Mouse (Mus musculus) liver, embryonic 11.5 days (tissue): ENCODE results near the gene Tufm. TPM values are rescaled to one million over a fixed set of nuclear protein-coding genes. Genes with fewer than 3 reads are reported as not detected.

Source experiments
- ATAC-seq: fragments of 200-750 bp; cut with Nextera tagmentation; replicated peaks from 2 replicates; pipeline ENCODE4 v1.8.0; 2017; ENCODE audit warnings: moderate number of reproducible peaks, mild to moderate bottlenecking, moderate TSS enrichment, moderate library complexity; ENCODE audit not compliant: low FRiP score
- DNase-seq: peaks from one replicate; pipeline ENCODE4 v3.0.0-alpha.2; 2017; ENCODE audit warnings: low spot score
- H3K27ac ChIP-seq: fragments of 300-500 bp; sonication (generic); 2 replicates; pipeline ENCODE4 v1.5.1; 2014; ENCODE audit warnings: mild to moderate bottlenecking, low read depth, low read length, control low read depth
- H3K27me3 ChIP-seq: fragments of 300-500 bp; sonication (generic); replicated peaks from 2 replicates; pipeline ENCODE4 v1.6.1; 2014; ENCODE audit warnings: low read length, mixed read lengths; ENCODE audit not compliant: control insufficient read depth, insufficient read depth
- H3K36me3 ChIP-seq: fragments of 300-500 bp; sonication (generic); 2 replicates; pipeline ENCODE4 v1.6.1; 2014; ENCODE audit warnings: mild to moderate bottlenecking, low read length, moderate library complexity, mixed read lengths; ENCODE audit not compliant: control insufficient read depth, insufficient read depth
- H3K4me1 ChIP-seq: fragments of 300-500 bp; sonication (generic); replicated peaks from 2 replicates; pipeline ENCODE4 v1.6.1; 2014; ENCODE audit warnings: low read length, mixed read lengths; ENCODE audit not compliant: control insufficient read depth, insufficient read depth
- H3K4me2 ChIP-seq: fragments of 300-500 bp; sonication (generic); 2 replicates; pipeline ENCODE4 v1.6.1; 2014; ENCODE audit warnings: mild to moderate bottlenecking, control low read depth, moderate library complexity
- H3K4me3 ChIP-seq: fragments of 300-500 bp; sonication (generic); 2 replicates; pipeline ENCODE4 v1.5.1; 2014; ENCODE audit warnings: low read depth, low read length, control low read depth
- H3K9ac ChIP-seq: fragments of 300-500 bp; sonication (generic); 2 replicates; pipeline ENCODE4 v1.6.1; 2014; ENCODE audit warnings: low read depth, low read length, control low read depth
- H3K9me3 ChIP-seq: fragments of 300-500 bp; sonication (generic); 2 replicates; pipeline ENCODE4 v1.6.1; 2016; ENCODE audit warnings: low read length, inconsistent platforms, mixed read lengths; ENCODE audit not compliant: control insufficient read depth
- WGBS: fragments of 180-500 bp; shearing (Covaris S2); extraction: QIAGEN DNeasy Blood & Tissue Kit; methylation state at CpG from one replicate; pipeline ENCODE4 v1.1.7; 2014; 5-methylcytosine and 5-hydroxymethylcytosine counted together
- polyA plus RNA-seq: library from polyadenylated mRNA; unstranded; fragments of >200 nt; fragmentation: Nextera tagmentation; extraction: Ambion mirVana; gene quantifications from 2 replicates; pipeline ENCODE4 v1.2.1, GENCODE M21; 2014

The Tufm gene
- polyA plus RNA-seq, 1 experiment from 2014 or later, result 193 TPM

DNA sequence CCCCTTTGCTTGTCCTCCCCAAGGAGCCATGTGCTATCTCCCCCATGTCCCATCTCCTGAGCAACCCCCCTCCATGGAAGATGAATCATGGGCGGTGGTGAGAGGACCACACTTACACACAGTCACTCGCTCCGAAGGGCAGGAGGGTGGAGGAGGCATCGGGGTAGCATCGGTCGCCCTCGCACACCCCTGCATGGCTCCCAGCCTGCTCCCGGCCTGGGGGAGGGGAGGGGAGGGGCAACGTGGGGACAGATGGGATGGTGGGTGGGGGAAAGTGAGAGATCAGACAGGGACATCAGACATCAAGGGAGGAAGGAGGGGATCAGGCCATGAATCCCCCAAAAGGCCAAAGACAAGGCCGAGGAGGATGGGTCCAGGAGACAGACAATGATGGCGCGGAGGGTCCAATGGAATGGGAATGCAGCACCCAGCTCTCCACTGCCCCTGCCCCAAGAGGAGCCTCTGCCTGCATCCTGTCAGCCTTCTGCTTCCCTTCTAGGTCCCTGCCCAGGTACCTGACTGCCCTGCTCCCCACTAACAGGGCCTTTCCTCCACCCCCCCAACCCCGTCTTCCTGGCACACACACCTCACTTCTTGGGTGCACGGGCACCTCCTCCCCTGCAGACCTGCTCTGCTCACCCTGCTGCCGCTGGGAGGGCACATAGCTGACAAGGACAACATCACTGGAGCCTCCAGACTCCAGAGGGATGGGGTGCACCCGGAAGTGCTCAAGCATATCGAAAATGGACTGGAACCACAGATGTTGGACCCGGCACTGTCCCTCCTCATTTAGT is 19.1 kb upstream of the Tufm start:
- H3K4me3 ChIP-seq, result no peak overlapping the region
- peaks cover 34% of the 10 kb centered on the region for H3K4me1 ChIP-seq
- no peaks in the 10 kb centered on the region for H3K27me3 ChIP-seq
- H3K36me3 ChIP-seq, result peaks cover 41% of the 10 kb centered on the region
- DNase-seq, result no peak
- no peaks in the 10 kb centered on the region for H3K9me3 ChIP-seq
- no peak overlapping the region for H3K4me2 ChIP-seq
- no peak overlapping the region for H3K9ac ChIP-seq
- H3K27ac ChIP-seq, result no peak overlapping the region
- WGBS, result 90% methylated on average over 18 of the region's 18 CpGs
- no peak for ATAC-seq

- no peak overlapping the region for H3K4me2 ChIP-seq
- H3K27me3 ChIP-seq, result no peaks in the 10 kb centered on the region
- H3K9ac ChIP-seq, result no peak overlapping the region
- WGBS, result 41% methylated on average over 6 of the region's 6 CpGs
- H3K4me3 ChIP-seq, result no peak overlapping the region
- no peaks in the 10 kb centered on the region for H3K9me3 ChIP-seq
- no peak for ATAC-seq
- no peak overlapping the region for H3K27ac ChIP-seq
- peaks cover 41% of the 10 kb centered on the region for H3K36me3 ChIP-seq
- H3K4me1 ChIP-seq, result peaks cover 40% of the 10 kb centered on the region
- no peak for DNase-seq
Measured at GRCm38 (mm10) chr7:126470077-126470476, 17.1 kb upstream of the Tufm start.

GRCm38 (mm10) chr7:126471361-126471760 is 15.8 kb upstream of the Tufm start:
- ATAC-seq (no peak), DNase-seq (no peak)
- Histone ChIP-seq H3K9ac (no peak overlapping the region), H3K36me3 (peaks cover 41% of the 10 kb centered on the region), H3K4me1 (peaks cover 39% of the 10 kb centered on the region), H3K4me3 (no peak overlapping the region), H3K4me2 (no peak overlapping the region), H3K27ac (no peak overlapping the region), H3K27me3 (no peaks in the 10 kb centered on the region), H3K9me3 (no peaks in the 10 kb centered on the region)
- WGBS, result 77% methylated on average over 5 of the region's 5 CpGs

DNA sequence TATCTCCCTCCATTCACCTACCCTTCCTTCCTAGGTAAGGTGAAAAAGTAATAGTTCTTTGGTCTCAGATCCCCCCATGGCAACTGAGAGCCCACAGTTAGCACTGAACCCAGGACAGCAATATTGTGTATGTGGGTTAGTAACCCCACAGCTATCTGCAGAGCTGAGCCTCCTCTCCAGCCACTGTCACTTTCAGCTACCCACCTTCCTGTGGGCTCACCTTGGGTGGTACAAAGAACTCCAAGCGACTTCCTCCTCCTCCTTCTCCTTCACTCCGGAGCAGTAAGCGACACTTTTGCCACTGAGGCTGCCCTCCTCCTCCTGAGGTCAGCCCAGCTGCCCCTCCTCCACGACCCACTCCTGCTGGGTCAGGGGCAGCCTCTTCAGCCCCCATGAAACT is 15.3 kb upstream of the Tufm start:
- peak overlapping the region; percentile 7 for H3K4me2 ChIP-seq
- H3K4me3 ChIP-seq, result no peak overlapping the region
- H3K9me3 ChIP-seq, result no peaks in the 10 kb centered on the region
- DNase-seq (no peak), ATAC-seq (no peak)
- 62% methylated on average over 4 of the region's 4 CpGs for WGBS
- H3K9ac ChIP-seq, result no peak overlapping the region
- H3K27me3 ChIP-seq, result no peaks in the 10 kb centered on the region
- H3K4me1 ChIP-seq, result peaks cover 40% of the 10 kb centered on the region
- H3K36me3 ChIP-seq, result peaks cover 41% of the 10 kb centered on the region
- no peak overlapping the region for H3K27ac ChIP-seq

GRCm38 (mm10) chr7:126472306-126472705 is 14.9 kb upstream of the Tufm start:
- ATAC-seq, result no peak
- H3K9me3 ChIP-seq, result no peaks in the 10 kb centered on the region
- no peak overlapping the region for H3K9ac ChIP-seq
- peaks cover 37% of the 10 kb centered on the region for H3K36me3 ChIP-seq
- H3K27me3 ChIP-seq, result no peaks in the 10 kb centered on the region
- H3K27ac ChIP-seq, result no peak overlapping the region
- peaks cover 40% of the 10 kb centered on the region for H3K4me1 ChIP-seq
- 65% methylated on average over 13 of the region's 13 CpGs for WGBS
- H3K4me3 ChIP-seq, result no peak overlapping the region
- peak overlapping the region; percentile 96 for H3K4me2 ChIP-seq
- DNase-seq, result no peak

DNA sequence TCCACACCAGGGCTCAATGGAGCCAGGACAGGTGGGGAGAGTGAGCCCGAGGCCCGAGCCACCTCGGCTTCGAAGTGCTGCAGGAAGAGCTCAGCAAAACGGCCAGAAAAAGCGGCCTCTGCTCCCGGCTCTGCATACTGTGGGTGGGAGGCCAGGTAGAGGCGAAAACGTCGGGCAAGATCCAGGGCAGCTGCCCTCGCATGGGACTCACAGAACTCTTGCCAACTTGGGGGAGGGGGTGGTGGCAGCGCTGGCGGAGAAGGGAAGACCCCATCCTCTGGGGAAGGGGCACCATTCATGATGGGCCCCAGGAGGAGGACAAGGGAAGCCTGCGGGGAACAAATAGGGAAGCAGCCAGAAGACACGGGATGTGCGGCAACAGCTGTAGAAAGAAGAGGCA is 14.4 kb upstream of the Tufm start:
- no peak for ATAC-seq
- 79% methylated on average over 16 of the region's 16 CpGs for WGBS
- Histone ChIP-seq H3K27ac (no peak overlapping the region), H3K9ac (peak overlapping the region; percentile 16; the same call in 1 of the 2 replicates), H3K27me3 (no peaks in the 10 kb centered on the region), H3K36me3 (peaks cover 33% of the 10 kb centered on the region), H3K4me3 (peak overlapping the region; percentile 8; the same call in 1 of the 2 replicates), H3K4me1 (peaks cover 40% of the 10 kb centered on the region), H3K9me3 (no peaks in the 10 kb centered on the region), H3K4me2 (peak overlapping the region; percentile 96)
- no peak for DNase-seq

GRCm38 (mm10) chr7:126473470-126474086 is 13.6 kb upstream of the Tufm start:
- Histone ChIP-seq H3K4me3 (peak overlapping the region; percentile 97), H3K36me3 (peaks cover 25% of the 10 kb centered on the region), H3K4me2 (peak overlapping the region; percentile 96), H3K9me3 (no peaks in the 10 kb centered on the region), H3K9ac (peak overlapping the region; percentile 96), H3K27me3 (no peaks in the 10 kb centered on the region), H3K27ac (no peak overlapping the region), H3K4me1 (peaks cover 40% of the 10 kb centered on the region)
- DNase-seq, result no peak
- no peak for ATAC-seq
- 84% methylated on average over 9 of the region's 9 CpGs for WGBS

GRCm38 (mm10) chr7:126474486-126474955 is 12.6 kb upstream of the Tufm start:
- DNase-seq, result peak; percentile 60
- Histone ChIP-seq H3K9me3 (no peaks in the 10 kb centered on the region), H3K36me3 (peaks cover 19% of the 10 kb centered on the region), H3K4me1 (peaks cover 40% of the 10 kb centered on the region), H3K9ac (peak overlapping the region; percentile 96), H3K27me3 (no peaks in the 10 kb centered on the region), H3K27ac (peak overlapping the region; percentile 83), H3K4me3 (peak overlapping the region; percentile 97), H3K4me2 (peak overlapping the region; percentile 96)
- WGBS, result 2% methylated on average over 27 of the region's 27 CpGs
- ATAC-seq, result peak; percentile 31
